20 mouse cellular contexts compared by ENCODE assay signal in the genomic region with DNA sequence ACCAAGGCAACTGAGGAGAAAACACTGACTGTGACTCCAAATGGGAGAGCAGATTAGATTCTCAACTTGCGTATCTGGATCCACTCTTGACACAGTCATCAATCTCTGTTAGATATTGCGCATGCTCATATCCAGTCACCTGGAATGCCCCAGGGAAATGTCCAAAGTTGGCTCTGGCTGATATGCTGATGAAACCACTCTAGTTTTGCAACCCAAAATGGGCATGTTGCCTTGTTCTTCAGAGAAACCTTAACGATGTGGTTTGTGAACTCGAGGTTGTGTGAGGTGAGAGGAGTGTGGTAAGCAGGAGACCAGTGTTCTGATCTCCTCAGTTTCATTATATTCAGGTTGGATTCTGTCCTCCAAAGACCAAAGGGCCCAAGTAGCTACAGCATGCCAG. TPM values are rescaled to one million over a fixed set of nuclear protein-coding genes. Genes with fewer than 3 reads are reported as not detected.
DNase-seq lines count a peak whose midpoint lies in the region; ATAC-seq and TF ChIP-seq lines count a peak whose summit lies in the region.
"Had no signal": no experiment of that assay in that cellular context is flagged by ENCODE, and none has a peak within 500 bp of the region (broad histone marks: within the 10 kb centered on the region; RNA-seq: fewer than 3 reads in every experiment).

No protein-coding gene starts in this region.

- H3K27me3 ChIP-seq in liver, postnatal 0 days (ENCODE audit: insufficient read depth, low read length), result no peaks in the 10 kb centered on the region
- H3K27me3 ChIP-seq in hindbrain, embryonic 13.5 days, result no peaks in the 10 kb centered on the region
- no peaks in the 10 kb centered on the region for H3K27me3 ChIP-seq in embryonic facial prominence, embryonic 10.5 days (replicated peaks; ENCODE audit: low read depth, poor library complexity, severe bottlenecking)
- H3K27me3 ChIP-seq: kidney, embryonic 15.5 days; limb, embryonic 12.5 days; liver, embryonic 15.5 days; midbrain, embryonic 12.5 days; neural tube, embryonic 13.5 days had no signal

- DNase-seq in liver, postnatal 0 days, result peak; percentile 60
- DNase-seq in liver (no peak), adipocyte (ENCODE audit: low spot score) (peak; percentile 70)
- peak; percentile 73 for DNase-seq in adrenal gland, adult 8-10 months
- peak; percentile 24 for DNase-seq in fibroblast of lung, adult 2 months (ENCODE audit: low read depth)
- DNase-seq in embryonic facial prominence, embryonic 10.5 days (ENCODE audit: low spot score), result no peak
- DNase-seq: cerebellum, adult 2 months; cerebellum, postnatal 36 days; gastrocnemius, postnatal 25 days; right cerebral cortex, postnatal 25 days; thymus, postnatal 4 days had no signal

- peak; percentile 93 for ATAC-seq in liver, postnatal 0 days
- ATAC-seq in hindbrain, embryonic 13.5 days (ENCODE audit: low FRiP score), result no peak
- ATAC-seq: forebrain, embryonic 14.5 days had no signal

- no peak overlapping the region for H3K4me2 ChIP-seq in liver, postnatal 0 days (ENCODE audit: low read depth, low read length)
- H3K4me2 ChIP-seq in hindbrain, embryonic 13.5 days, result no peak overlapping the region
- H3K4me2 ChIP-seq: hindbrain, embryonic 14.5 days; kidney, embryonic 15.5 days; limb, embryonic 12.5 days; liver, embryonic 15.5 days; midbrain, embryonic 12.5 days; neural tube, embryonic 13.5 days had no signal

- H3K36me3 ChIP-seq in liver, postnatal 0 days (replicated peaks; ENCODE audit: insufficient read depth, low read length), result no peaks in the 10 kb centered on the region
- H3K36me3 ChIP-seq in hindbrain, embryonic 13.5 days, result no peaks in the 10 kb centered on the region
- H3K36me3 ChIP-seq in embryonic facial prominence, embryonic 10.5 days (replicated peaks), result no peaks in the 10 kb centered on the region
- H3K36me3 ChIP-seq: kidney, embryonic 15.5 days; limb, embryonic 12.5 days; liver, embryonic 15.5 days; midbrain, embryonic 12.5 days; neural tube, embryonic 13.5 days had no signal

- no peak overlapping the region for H3K27ac ChIP-seq in liver, postnatal 0 days (ENCODE audit: low read depth)
- H3K27ac ChIP-seq in hindbrain, embryonic 13.5 days, result no peak overlapping the region
- H3K27ac ChIP-seq in embryonic facial prominence, embryonic 10.5 days (replicated peaks), result no peak overlapping the region
- H3K27ac ChIP-seq: hindbrain, embryonic 14.5 days; kidney, embryonic 15.5 days; limb, embryonic 12.5 days; liver, embryonic 15.5 days; macrophage; midbrain, embryonic 12.5 days; neural tube, embryonic 13.5 days had no signal

- H3K4me3 ChIP-seq in liver, postnatal 0 days (ENCODE audit: low read depth, low read length), result no peak overlapping the region
- no peak overlapping the region for H3K4me3 ChIP-seq in hindbrain, embryonic 13.5 days
- no peak overlapping the region for H3K4me3 ChIP-seq in embryonic facial prominence, embryonic 10.5 days
- H3K4me3 ChIP-seq: kidney, embryonic 15.5 days; limb, embryonic 12.5 days; liver, embryonic 15.5 days; midbrain, embryonic 12.5 days; neural tube, embryonic 13.5 days had no signal

- WGBS in liver, postnatal 0 days (ENCODE audit: insufficient replicate concordance), result 64% methylated on average over 4 of the region's 4 CpGs
- WGBS in hindbrain, embryonic 13.5 days, result 86% methylated on average over 4 of the region's 4 CpGs
- 92% methylated on average over 4 of the region's 4 CpGs for WGBS in embryonic facial prominence, embryonic 10.5 days

- H3K9me3 ChIP-seq in liver, postnatal 0 days (ENCODE audit: low read length), result no peaks in the 10 kb centered on the region
- H3K9me3 ChIP-seq in hindbrain, embryonic 13.5 days, result no peaks in the 10 kb centered on the region
- H3K9me3 ChIP-seq in embryonic facial prominence, embryonic 10.5 days, result no peaks in the 10 kb centered on the region
- H3K9me3 ChIP-seq: kidney, embryonic 15.5 days; limb, embryonic 12.5 days; liver, embryonic 15.5 days; midbrain, embryonic 12.5 days; neural tube, embryonic 13.5 days had no signal

- no peak overlapping the region for H3K9ac ChIP-seq in liver, postnatal 0 days (replicated peaks)
- no peak overlapping the region for H3K9ac ChIP-seq in hindbrain, embryonic 13.5 days
- H3K9ac ChIP-seq: hindbrain, embryonic 14.5 days; kidney, embryonic 15.5 days; limb, embryonic 12.5 days; liver, embryonic 15.5 days; midbrain, embryonic 12.5 days; neural tube, embryonic 13.5 days had no signal

- TF ChIP-seq CTCF in liver, postnatal 0 days (IDR thresholded peaks at IDR 0.05; ENCODE audit: low read depth), result no peak

- TF ChIP-seq EP300 in liver, postnatal 0 days (IDR thresholded peaks at IDR 0.05; ENCODE audit: low read depth), result peak; percentile 49; the same call in 1 of the 2 replicates

- no peaks in the 10 kb centered on the region for H3K4me1 ChIP-seq in liver, postnatal 0 days (ENCODE audit: insufficient read depth)
- no peaks in the 10 kb centered on the region for H3K4me1 ChIP-seq in hindbrain, embryonic 13.5 days (replicated peaks)
- peaks cover 5% of the 10 kb centered on the region; the same call in 1 of the 2 replicates for H3K4me1 ChIP-seq in embryonic facial prominence, embryonic 10.5 days
- H3K4me1 ChIP-seq: kidney, embryonic 15.5 days; limb, embryonic 12.5 days; liver, embryonic 15.5 days; midbrain, embryonic 12.5 days; neural tube, embryonic 13.5 days had no signal

RNA-seq across cellular contexts. Expression of a gene that starts 38.8 kb away (rescaled TPM):
- 42.4 and 42.7 TPM in 2 replicates for polyA plus RNA-seq in liver, postnatal 0 days (2015; fragmentation: Nextera tagmentation; extraction: Ambion mirVana)
- 10 to 100 TPM; 39.7 to 69.5 (median 52.6) TPM for total RNA-seq in adrenal gland, adult 8-10 months (2022)
- polyA plus RNA-seq in hindbrain, embryonic 13.5 days (2015; fragmentation: Nextera tagmentation; extraction: Ambion mirVana), result 6.7 and 8.4 TPM in 2 replicates
- 9.3 and 10.1 TPM in 2 replicates for polyA plus RNA-seq in embryonic facial prominence, embryonic 10.5 days (2016; fragmentation: Nextera tagmentation; extraction: Ambion mirVana)

Comparison
In these comparisons a context has a peak if more than half of its experiments do, and no peak if none do; other contexts are left out.
1. DNase-seq: peak in liver, postnatal 0 days (single experiment), adipocyte (single experiment), adrenal gland, adult 8-10 months (single experiment) and fibroblast of lung, adult 2 months (single experiment); none in liver (single experiment) and embryonic facial prominence, embryonic 10.5 days (single experiment).